Mouse (Mus musculus): ENCODE measurements around the gene Kptn.

DNA sequence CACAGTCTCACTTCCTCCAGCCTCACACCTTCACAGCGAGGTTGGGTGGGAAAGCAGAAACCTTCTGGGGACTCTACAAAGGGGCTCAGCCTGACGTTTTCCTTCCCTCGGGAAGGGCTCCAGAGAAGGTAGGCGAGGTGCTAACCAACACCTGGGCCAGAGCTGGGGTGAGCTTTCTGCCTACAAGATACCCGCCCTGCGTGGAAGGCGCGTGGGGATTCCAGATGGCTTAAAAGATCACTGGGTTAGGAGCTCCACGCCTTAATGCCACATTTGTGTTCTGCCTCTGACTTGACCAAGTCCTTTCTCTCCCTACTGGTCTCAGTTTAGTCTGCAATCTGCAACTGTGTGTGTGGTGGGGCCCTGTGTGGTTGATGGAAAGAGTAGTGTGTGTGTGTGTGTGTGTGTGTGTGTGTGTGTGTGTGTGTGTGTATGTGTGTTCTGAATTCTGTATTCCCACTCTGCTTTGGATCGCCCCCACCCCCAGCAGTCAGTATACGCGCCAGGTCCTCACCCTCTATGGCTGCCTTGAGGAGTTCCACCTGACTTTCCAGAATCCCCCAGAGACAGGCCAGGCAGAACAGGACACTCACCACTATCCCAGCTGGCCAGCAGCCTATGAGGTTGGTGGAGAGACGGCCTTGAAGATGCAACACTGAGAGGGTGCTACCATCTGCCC lies 11.4 kb downstream of the Kptn start:
- TF ChIP-seq POLR2A (IDR thresholded peaks at IDR 0.05; ENCODE audit: borderline replicate concordance, control insufficient read depth, low read depth, low read length) (no peak), CTCF (IDR thresholded peaks at IDR 0.05; ENCODE audit: control insufficient read depth, insufficient read depth, low read length) (no peak)
